Mouse (Mus musculus) frontal cortex, adult 2 months (tissue): ENCODE data around the gene Prss3. TPM values are rescaled to one million over a fixed set of nuclear protein-coding genes. Genes with fewer than 3 reads are reported as not detected.
"Not testable (repeated sequence)": the region's sequence is repeated elsewhere in the genome, so short reads cannot be mapped to it uniquely, and the experiment has no call there.

Source experiments
- DNase-seq, 2 experiments: peaks; one replicate each; pipeline ENCODE4 v3.0.0; 2022; ENCODE audit warnings: low spot score in 1 of 2; ENCODE audit errors: extremely low spot score in 1 of 2
- polyA plus RNA-seq: library from polyadenylated mRNA; depleted of rRNA; stranded (reverse); fragments of >200 nt; gene quantifications from 2 replicates; pipeline ENCODE4 v1.2.3, GENCODE M21; 2012; rRNA removed

Gene Prss3
- polyA plus RNA-seq, result not detected in 2 replicates

DNA sequence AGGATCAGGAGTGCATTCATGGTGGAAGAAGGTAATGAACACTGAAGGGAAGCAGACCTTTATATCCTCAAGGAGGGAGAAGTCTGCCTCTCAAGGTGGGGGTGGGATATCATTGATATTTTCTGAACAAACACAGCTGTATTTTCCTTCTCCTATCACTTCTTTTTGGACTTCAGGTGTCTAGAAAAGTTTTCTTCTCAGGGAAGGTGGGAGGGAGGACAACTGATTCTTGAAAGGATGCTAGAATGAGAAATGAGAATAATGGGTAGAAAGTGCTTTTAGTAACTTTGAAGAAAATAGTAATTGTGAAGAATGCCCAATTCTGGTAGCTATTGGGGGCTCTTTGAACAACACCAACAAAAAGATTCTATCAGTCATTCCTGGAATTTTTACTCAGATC is at the start of gene Prss3:
Gene Prss3 (minus strand): TSS at position 101 of the 400 bp plus-strand sequence.
- not testable (repeated sequence) for DNase-seq

DNA sequence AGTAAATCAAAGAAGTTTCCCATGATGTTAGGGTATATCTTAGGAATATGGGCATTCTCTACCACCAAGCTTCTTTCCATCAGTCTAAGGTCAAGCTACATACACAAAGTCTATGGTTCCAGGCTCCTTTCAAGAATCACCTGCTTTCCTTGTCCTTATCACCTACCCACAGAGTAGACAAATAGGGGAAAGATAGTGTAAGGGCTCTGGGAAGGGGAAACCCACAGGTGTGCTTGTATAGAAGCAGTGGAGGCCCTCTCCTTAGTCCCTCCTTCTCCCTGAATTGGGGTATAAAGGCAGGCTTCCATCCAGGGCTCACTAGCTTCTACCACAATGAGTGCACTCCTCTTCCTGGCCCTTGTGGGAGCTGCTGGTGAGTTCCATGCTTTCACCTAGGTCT is 14.6 kb upstream of the Prss3 start, which contains the start of gene Gm5771:
Gene Gm5771 (plus strand): TSS at position 301 of the 400 bp plus-strand sequence.
- DNase-seq, result not testable (repeated sequence)

DNA sequence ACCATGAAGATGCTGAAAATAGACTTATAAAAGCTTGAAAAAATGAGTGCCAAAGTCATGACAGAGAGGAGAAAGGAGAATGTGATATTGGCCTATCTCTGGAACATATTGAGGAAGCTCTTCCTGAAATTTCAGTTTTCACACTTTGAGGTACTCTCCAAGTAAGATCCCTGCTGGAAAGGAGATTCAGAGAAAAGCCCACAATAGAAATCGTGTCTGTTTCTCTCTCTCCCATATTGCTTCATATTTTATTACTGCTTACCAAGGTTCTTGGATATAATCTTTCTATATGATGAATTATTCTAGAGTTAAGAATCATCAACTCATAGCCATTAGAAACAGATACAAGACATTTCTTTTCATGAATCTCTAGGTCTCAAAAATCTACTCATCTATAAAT is 14.2 kb upstream of the Prss3 start:
- peak in 1 of 2 experiments; percentile 2 for DNase-seq

DNA sequence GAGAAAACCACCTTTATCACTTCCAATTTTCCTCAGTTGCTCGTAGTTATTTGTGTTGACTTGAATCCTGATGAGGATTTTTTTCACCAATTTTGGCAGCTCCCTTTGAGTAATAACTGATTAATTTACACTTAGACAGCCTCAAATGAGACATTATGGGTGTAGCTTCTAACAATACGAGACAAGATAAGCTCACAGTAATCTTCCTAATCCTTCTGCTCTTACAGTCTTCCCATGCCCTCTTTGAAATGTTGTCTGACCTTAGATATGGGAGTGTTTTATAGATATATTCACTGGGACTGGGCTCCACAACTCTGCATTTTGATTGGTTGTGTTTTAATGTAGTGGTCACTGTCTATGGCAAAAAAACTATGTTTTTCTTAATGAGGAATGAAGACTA is 9.3 kb upstream of the Prss3 start:
- no peak for DNase-seq

DNA sequence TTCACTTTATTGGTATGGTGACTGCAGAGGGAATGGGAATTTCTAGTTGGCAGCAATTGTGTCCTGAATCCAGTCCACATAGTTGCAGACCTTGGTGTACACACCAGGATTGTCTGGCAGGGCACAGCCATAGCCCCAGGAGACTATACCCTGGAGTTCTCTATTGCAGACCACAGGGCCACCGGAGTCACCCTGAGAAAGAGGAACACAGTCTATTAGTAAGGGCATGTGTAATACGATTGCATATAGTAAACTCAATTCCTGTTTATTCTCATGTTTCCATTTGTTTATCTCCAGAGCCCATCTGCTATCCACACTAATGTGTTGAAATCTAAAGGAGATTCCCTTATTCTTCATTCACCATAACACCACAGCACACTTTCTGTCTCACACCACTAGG is 3.7 kb downstream of the Prss3 start:
- not testable (repeated sequence) for DNase-seq

DNA sequence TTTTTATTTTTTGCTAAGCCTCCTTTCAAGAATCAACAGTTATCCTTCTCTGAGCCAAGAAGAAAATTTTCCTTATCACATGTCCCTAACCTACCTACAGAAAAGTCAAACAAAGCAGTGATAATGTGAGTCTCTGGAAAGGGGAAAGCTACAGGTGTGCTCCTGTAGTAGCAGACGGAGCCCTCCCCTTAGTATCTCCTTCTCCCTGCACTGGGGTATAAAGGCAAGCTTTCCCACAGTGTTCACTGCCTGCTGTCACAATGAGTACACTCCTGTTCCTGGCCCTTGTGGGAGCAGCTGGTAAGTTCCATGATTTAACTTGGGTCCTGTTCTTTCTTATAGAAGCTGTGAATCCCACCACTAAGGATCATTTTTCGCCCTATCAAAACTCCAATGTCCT is 23.5 kb downstream of the Prss3 start, which contains the start of gene Try10:
Gene Try10 (plus strand): TSS at position 174 of the 400 bp plus-strand sequence.
- DNase-seq, result no peak

Other genes with a start within 250 kb of the Prss3 start
- gene Try4, start 75.4 kb downstream of the Prss3 start, polyA plus RNA-seq, result 0.19 TPM in 1 of 2 replicates, not detected in the other
- not detected in 2 replicates for gene Try5, start 60.8 kb downstream of the Prss3 start, polyA plus RNA-seq
- not detected in 2 replicates for gene Try10, start 23.6 kb downstream of the Prss3 start, polyA plus RNA-seq
- not detected in 2 replicates for gene Gm5771, start 14.7 kb upstream of the Prss3 start, polyA plus RNA-seq
- gene Gm10334, start 68.5 kb upstream of the Prss3 start, polyA plus RNA-seq, result 1.8 and 2.3 TPM in 2 replicates
- not detected in 2 replicates for gene Prss1, start 81.3 kb upstream of the Prss3 start, polyA plus RNA-seq
- gene Prss2, start 144.1 kb upstream of the Prss3 start, polyA plus RNA-seq, result 0.16 TPM in 1 of 2 replicates, not detected in the other
- 76.3 and 108 TPM in 2 replicates for gene Ephb6, start 227.8 kb upstream of the Prss3 start, polyA plus RNA-seq